Mouse (Mus musculus) left cerebral cortex, adult 2 months (tissue): Measurements from ENCODE around the gene Ramp3. TPM values are rescaled to one million over a fixed set of nuclear protein-coding genes. Genes with fewer than 3 reads are reported as not detected.

Experiments used
- DNase-seq, 2 experiments: peaks; one replicate each; pipeline ENCODE4 v3.0.0; 2021 to 2022; ENCODE audit warnings: low spot score in 2 of 2, mixed read lengths in 1 of 2; ENCODE audit errors: extremely low spot score in 1 of 2
- H3K27ac ChIP-seq: fragments of 200-600 bp; 2 replicates; pipeline ENCODE4 v1.8.1; 2022
- H3K4me3 ChIP-seq: fragments of 200-600 bp; 2 replicates; pipeline ENCODE4 v1.8.1; 2022
- CTCF ChIP-seq: fragments of 200-600 bp; IDR thresholded peaks from 2 replicates; pipeline ENCODE4 v1.8.1; 2022; ENCODE audit warnings: antibody characterized with exemption, mild to moderate bottlenecking, moderate library complexity
- intact Hi-C: fragments of 180-260 bp; cut with DNase I; formaldehyde crosslinking; loops from one replicate; pipeline ENCODE4 v1.15.1; 2025
- long read RNA-seq, 2 experiments: library from polyadenylated mRNA; stranded (forward); transcript quantifications; one replicate each; pipeline ENCODE4 v2.0.0; 2021; ENCODE audit warnings: borderline mapping rate in 2 of 2
- total RNA-seq, 2 experiments: library from RNA; stranded (reverse); gene quantifications; 2 replicates each; pipeline ENCODE4 v1.2.3; 2021

The Ramp3 gene
- 10 to 100 TPM; 13.0 to 13.5 TPM for total RNA-seq
- long read RNA-seq, experiment 1, transcript Ramp3-201 (3 exons, 1,233 nt), result major isoform, 9 of 9 reads
- long read RNA-seq, experiment 1, partial matches to known transcripts, result 0 of 9 reads
- long read RNA-seq, experiment 1, other reads (novel, unspliced or antisense), result 0 of 9 reads
- long read RNA-seq, experiment 2, partial matches to known transcripts, result 0 of 4 reads
- long read RNA-seq, experiment 2, other reads (novel, unspliced or antisense), result 0 of 4 reads

DNA sequence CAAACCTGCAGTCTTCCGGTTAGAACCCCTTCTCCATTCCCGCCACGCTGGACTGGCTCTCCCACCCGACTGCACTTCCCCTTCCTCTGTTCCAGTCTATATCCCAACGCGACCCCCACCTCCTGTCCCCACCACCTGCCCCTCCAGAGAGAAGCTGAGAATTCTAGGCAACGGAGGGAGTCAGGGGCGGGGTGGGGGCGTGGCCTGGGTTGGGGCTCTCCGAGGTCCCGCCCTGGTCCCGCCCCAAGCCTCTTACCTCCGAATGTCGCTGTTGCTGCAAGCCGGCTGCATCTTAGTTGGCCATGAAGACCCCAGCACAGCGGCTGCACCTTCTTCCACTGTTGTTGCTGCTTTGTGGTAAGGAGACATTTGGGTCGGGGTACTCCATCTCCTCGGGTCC is at the start of gene Ramp3:
TSS of gene Ramp3 (plus strand) at position 251 of the 400 bp plus-strand sequence.
- DNase-seq, result no peak
- no peak; the same call in 1 of the 2 replicates for TF ChIP-seq CTCF
- H3K4me3 ChIP-seq, result peak within 1 kb of the TSS; percentile 48
- H3K27ac ChIP-seq, result no peak within 1 kb of the TSS
- intact Hi-C loops, result loop anchor here (5.0 to 10.0 kb wide), 3 partner anchors 237 to 544 kb away; partner anchors contain the start of gene Adcy1

DNA sequence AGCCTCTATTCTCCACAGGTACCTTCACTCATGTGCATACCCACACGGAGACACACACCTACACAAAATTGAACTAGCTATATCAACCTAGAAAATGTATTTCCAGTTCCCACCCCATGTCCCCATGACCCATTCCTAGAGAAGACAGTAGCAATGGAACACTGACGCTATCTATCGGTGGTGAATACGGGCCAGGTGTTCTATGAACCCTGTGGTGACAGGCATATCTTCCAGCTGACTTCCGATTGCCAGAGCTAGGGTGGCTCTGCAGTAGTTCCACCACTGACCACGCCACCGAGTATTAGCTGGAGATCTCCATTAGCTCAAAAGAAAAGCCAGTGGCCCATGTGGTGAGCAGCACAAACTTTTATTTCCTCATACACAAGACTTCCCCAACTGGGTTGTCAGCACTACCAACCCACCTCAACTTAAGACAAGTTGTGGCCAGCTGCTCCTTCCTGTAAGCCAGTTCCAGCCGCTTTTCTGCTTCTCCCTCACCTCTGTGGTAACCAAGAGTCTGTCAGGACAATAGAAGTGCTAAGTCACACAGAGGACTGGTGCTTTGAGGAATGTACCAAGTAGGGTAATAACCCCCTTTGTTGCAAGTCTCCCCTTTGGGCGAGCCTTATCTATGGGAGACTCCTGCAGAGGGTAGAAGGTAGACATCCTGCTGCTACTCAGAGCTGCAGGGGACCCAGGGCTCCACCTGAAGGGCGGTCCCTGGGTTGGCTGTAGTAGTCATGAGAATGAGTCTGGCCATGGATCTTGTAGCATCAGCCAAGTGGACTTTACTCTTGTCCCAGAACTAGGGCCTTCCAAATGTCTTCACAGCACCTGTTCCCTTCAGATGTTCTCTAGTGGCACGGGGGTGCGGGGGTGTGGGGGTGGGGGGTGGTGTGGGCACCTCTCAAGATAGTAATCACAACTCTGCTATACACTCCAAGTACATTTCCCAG is 42.8 kb upstream of the Ramp3 start:
- H3K4me3 ChIP-seq, result no peak overlapping the region
- DNase-seq, result no peak
- TF ChIP-seq CTCF, result no peak
- H3K27ac ChIP-seq, result no peak overlapping the region
- intact Hi-C loops, result no loop called here

DNA sequence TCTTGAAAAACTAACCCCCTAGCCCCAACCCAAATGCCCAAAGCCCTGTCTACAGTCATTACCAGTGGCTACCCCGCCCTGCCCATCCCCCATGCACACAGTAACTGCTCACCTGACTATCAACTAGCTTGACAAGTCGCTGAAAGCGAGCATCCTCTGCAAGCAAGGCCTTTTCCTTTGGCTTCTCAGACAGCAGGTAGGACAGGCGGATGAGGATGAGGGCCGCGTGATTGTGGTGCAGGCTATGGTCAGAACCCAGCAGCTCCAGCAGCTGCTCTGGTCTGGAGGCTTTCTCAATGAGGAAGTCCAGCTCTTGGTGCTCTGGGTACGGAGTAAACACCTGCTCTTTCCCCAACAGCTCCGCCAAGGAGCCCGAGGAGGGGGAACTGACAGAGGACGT is 34.6 kb upstream of the Ramp3 start:
- intact Hi-C loops, result no loop called here
- Histone ChIP-seq H3K4me3 (no peak overlapping the region), H3K27ac (no peak overlapping the region)
- no peak for DNase-seq
- no peak for TF ChIP-seq CTCF

DNA sequence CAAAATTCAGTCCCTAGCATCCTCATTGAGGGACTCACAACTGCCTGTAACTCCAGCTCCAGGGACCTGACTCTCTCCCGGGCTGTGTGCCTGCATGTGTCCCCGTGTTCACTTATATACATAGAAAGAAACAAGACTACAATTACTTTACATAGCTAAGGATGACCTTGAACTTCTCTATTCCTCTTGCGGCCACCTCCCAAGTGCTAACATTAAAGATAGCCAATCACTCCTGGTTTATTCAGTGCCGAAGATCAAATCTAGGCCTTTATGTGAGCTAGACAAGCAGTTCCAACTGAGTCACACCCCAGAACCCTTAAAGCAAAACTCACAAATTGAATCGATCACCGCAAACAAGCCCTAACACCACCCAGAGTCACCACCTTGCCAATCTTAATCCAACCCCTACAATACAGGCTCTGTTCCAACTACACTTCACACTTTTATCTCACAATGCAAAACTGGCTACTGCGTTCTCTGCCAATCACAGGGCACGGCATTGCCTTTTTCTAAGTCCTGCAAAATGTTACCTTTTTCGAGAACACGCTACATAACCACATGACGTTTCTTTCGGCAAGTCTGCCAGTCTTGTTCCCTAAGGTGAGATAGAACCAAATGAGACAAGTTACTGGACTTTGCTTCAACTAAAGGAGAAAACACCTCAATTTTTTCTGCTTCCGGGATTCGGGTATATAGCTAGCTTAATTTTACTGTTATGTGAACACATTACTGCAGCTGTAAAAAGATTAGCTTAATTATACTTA is 33.5 kb upstream of the Ramp3 start:
- intact Hi-C loops, result loop anchor here (5.0 kb wide), 1 partner anchor 98 kb away; no protein-coding TSS in a partner anchor
- Histone ChIP-seq H3K4me3 (peak overlapping the region; percentile 78), H3K27ac (no peak overlapping the region)
- no peak for TF ChIP-seq CTCF
- no peak for DNase-seq

DNA sequence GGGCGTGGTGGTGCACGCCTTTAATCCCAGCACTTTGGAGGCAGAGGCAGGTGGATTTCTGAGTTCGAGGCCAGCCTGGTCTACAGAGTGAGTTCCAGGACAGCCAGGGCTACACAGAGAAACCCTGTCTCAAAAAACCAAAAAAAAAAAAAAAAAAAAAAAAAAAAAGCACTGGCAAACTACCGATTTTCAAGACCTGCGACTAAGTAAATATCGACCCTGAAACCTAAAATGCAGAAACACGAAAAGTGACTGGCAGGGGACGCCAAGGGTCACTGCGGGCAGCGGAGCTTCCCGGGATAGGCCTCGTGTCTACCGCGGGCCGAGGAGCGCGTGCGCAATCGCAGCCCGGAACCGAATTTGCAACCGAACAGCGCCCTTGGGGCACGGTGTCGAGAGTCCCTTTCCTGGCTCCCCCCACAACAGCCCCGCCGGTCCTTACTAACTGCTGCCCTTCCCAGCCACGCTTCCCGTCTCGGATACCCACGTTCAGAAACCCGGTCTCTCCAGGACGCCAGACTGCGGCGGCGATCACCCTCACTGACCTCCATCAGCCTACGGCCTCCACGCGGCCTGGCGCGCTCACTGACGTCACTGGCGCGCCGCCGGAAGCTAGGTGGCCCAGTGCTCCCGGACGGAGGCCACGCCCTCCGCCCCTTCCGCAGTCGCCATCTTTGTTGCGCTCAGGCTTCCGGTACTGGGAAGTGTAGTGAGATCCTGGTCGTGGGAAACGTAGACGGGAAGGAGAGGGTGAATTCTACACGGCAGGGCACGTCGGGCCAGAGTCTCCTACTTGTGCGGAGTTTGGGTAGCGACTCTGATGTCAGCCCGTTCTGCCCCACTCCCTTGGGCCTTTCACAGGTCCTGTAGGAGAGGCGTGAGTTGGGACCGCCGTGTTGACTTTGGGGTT is 32.6 kb upstream of the Ramp3 start, which contains the start of gene Tbrg4:
TSS of gene Tbrg4 (minus strand) at position 590 of the 910 bp plus-strand sequence.
- TF ChIP-seq CTCF, result no peak
- peak; percentile 91 to 92 for DNase-seq
- intact Hi-C loops, result loop anchor here (1.0 to 5.0 kb wide), 3 partner anchors 79 to 151 kb away; partner anchors contain the start of genes Ccm2 and Purb
- Histone ChIP-seq H3K4me3 (peak within 1 kb of the TSS; percentile 78), H3K27ac (peak within 1 kb of the TSS; percentile 94)

DNA sequence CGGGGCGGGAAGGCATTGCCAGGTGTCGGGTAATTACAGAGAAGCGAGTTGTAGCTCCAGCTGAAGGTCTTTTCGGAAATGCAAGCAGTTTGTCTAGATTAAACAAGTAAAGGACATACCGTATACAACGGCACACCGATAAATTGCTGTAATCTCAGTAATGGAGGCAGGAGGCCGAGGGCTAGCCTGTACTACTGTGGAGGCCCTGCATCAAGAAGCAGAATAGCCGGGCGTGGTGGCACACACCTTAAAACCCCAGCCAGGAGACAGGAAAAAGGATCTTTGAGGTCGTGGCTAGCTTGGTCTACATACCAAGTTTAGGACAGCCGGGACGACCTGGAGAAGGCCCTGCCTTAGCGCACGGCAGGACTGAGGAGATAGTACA is 31.9 kb upstream of the Ramp3 start:
- DNase-seq, result peak in 1 of 2 experiments; percentile 27
- Histone ChIP-seq H3K4me3 (peak overlapping the region; percentile 78), H3K27ac (peak overlapping the region; percentile 94)
- TF ChIP-seq CTCF, result no peak
- intact Hi-C loops, result loop anchor here (1.0 to 5.0 kb wide), 3 partner anchors 80 to 152 kb away; partner anchors contain the start of genes Ccm2 and Purb

DNA sequence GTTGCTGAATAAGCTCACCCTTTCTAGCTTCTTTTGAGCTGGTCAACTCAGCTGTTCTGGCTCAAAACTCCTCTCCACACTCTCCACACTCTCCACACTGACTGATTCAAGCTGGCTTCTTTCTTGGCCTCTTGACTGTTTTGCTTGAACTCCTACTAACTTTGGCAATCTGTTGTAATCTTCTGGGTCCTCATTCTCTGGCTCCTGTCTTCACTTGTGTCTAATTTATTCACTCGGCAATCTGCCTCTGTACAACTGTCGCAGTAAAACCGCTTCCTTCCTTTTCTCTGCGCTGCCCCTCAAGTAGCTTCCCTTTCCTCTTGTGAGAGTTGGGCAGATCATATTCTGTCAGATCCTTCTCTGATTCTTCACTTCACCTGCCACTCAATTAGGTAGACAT is 30.6 kb upstream of the Ramp3 start:
- no peak for DNase-seq
- Histone ChIP-seq H3K4me3 (no peak overlapping the region), H3K27ac (no peak overlapping the region)
- no peak for TF ChIP-seq CTCF
- intact Hi-C loops, result loop anchor here (2.0 to 5.0 kb wide), 2 partner anchors 100 to 153 kb away; partner anchors contain the start of gene Purb

DNA sequence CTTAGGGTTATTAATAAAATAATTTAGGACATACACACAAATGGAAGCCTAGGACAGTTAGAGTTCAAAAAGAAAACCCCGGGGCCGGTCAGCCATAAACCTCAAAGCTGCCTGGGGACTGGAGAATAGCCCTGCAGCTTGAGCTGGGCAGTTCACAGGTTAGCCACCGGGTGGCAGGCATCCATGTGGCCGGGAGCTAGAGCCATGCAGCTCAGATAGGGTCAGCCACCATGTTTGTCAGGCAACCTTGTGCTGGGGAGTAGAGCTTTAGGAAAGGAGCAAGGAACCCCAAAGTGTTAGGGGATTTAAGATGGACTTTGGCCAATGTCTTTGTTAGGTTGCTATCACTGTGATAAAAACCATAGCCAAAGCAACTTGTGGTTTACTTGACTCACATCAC is 29.8 kb upstream of the Ramp3 start:
- H3K27ac ChIP-seq, result no peak overlapping the region
- no peak overlapping the region for H3K4me3 ChIP-seq
- peak; percentile 65 for TF ChIP-seq CTCF
- DNase-seq, result peak; percentile 28 to 37
- intact Hi-C loops, result loop anchor here (5.0 kb wide), 1 partner anchor 101 kb away; no protein-coding TSS in a partner anchor

DNA sequence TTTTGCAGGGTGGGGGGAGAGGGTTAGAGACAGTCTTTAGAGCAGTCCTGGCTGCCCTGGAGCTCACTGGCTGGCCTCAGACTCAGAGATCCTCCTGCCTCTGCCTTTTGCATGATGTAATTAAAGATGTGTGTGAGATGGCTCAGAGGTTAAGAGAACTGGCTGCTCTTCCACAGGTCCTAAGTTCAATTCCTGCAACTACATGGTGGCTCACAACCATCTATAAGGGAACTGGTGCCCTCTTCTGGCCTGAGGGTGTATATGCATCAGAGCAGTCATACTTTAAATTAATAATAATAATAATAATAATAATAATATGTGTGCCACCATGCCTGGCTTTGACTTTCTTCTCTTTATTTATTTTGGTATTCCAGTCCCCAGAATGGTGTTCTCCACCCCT is 28.7 kb upstream of the Ramp3 start:
- TF ChIP-seq CTCF, result peak; percentile 61
- intact Hi-C loops, result loop anchor here (5.0 kb wide), 1 partner anchor 102 kb away; no protein-coding TSS in a partner anchor
- Histone ChIP-seq H3K4me3 (no peak overlapping the region), H3K27ac (no peak overlapping the region)
- no peak for DNase-seq

DNA sequence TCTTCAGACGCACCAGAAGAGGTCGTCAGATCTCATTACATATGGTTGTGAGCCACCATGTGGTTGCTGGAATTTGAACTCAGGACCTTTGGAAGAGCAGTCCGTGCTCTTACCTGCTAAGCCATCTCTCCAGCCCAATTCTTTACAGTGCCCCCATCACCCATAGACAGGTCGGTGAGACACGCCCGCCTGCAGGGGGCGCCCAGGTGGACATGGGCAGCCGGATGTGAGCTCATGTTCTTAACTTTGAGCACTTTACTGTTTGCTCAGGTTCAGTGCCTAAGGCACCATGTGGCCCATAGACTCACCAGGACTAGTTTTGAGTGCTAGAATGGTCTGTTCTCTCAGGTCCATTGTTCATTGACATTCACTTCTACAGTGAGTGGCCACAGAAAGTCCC is 22.2 kb upstream of the Ramp3 start:
- TF ChIP-seq CTCF, result no peak; the same call in 1 of the 2 replicates
- H3K27ac ChIP-seq, result no peak overlapping the region
- no peak for DNase-seq
- intact Hi-C loops, result no loop called here
- H3K4me3 ChIP-seq, result no peak overlapping the region
